Mouse (Mus musculus) heart, embryonic 15.5 days (tissue): Measurements from ENCODE around the gene Gcnt4. TPM values are rescaled to one million over a fixed set of nuclear protein-coding genes. Genes with fewer than 3 reads are reported as not detected.

ENCODE experiments used
- ATAC-seq: fragments of 200-750 bp; cut with Nextera tagmentation; replicated peaks from 2 replicates; pipeline ENCODE4 v1.8.0; 2017; ENCODE audit warnings: low read depth, moderate TSS enrichment; ENCODE audit not compliant: insufficient number of reproducible peaks, insufficient read depth, low FRiP score
- H3K27ac ChIP-seq: fragments of 300-500 bp; sonication (generic); 2 replicates; pipeline ENCODE4 v1.5.1; 2015; ENCODE audit warnings: mild to moderate bottlenecking, inconsistent platforms
- H3K27me3 ChIP-seq: fragments of 300-500 bp; sonication (generic); 2 replicates; pipeline ENCODE4 v1.6.1; 2015; ENCODE audit warnings: inconsistent platforms
- H3K36me3 ChIP-seq: fragments of 300-500 bp; sonication (generic); 2 replicates; pipeline ENCODE4 v1.6.1; 2015; ENCODE audit warnings: mild to moderate bottlenecking, inconsistent platforms
- H3K4me1 ChIP-seq: fragments of 300-500 bp; sonication (generic); replicated peaks from 2 replicates; pipeline ENCODE4 v1.6.1; 2015; ENCODE audit warnings: inconsistent platforms
- H3K4me2 ChIP-seq: fragments of 300-500 bp; sonication (generic); 2 replicates; pipeline ENCODE4 v1.6.1; 2015; ENCODE audit warnings: inconsistent platforms, mild to moderate bottlenecking, moderate library complexity
- H3K4me3 ChIP-seq: fragments of 300-500 bp; sonication (generic); 2 replicates; pipeline ENCODE4 v1.5.1; 2015; ENCODE audit warnings: mild to moderate bottlenecking, inconsistent platforms
- H3K9ac ChIP-seq: fragments of 300-500 bp; sonication (generic); 2 replicates; pipeline ENCODE4 v1.6.1; 2015; ENCODE audit warnings: mild to moderate bottlenecking, inconsistent platforms
- H3K9me3 ChIP-seq: fragments of 300-500 bp; sonication (generic); replicated peaks from 2 replicates; pipeline ENCODE4 v1.6.1; 2016; ENCODE audit warnings: inconsistent platforms
- WGBS: fragments of 180-500 bp; shearing (Covaris S2); methylation state at CpG from one replicate; pipeline ENCODE4 v1.1.7; 2015; ENCODE audit warnings: mixed read lengths; 5-methylcytosine and 5-hydroxymethylcytosine counted together
- polyA plus RNA-seq: library from polyadenylated mRNA; unstranded; fragments of >200 nt; fragmentation: Nextera tagmentation; extraction: Ambion mirVana; gene quantifications from 2 replicates; pipeline ENCODE4 v1.2.1, GENCODE M21; 2015

Gene Gcnt4
- polyA plus RNA-seq, 1 experiment from 2014 or later: 0.23 TPM

DNA sequence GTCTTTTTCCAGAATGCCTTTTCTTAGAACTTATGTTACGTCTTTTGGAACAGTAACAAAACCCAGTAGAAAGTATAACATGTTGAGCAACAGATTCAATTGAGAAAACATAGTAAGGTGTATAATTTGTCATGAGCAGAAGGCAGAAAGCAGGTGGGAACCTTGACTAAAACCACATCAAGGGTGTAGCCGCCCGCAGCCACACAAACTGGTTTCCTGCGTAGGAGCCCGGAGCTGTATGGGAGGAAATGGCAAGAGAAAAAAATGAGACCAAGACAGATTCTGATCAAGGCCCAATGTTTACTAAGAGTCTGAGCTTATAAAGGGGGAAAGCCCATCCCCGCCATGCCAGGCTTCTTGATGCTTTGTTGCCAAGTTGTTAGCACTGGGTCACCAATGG is 32.0 kb downstream of the Gcnt4 start:
- H3K27me3 ChIP-seq: no peaks in the 10 kb centered on the region

DNA sequence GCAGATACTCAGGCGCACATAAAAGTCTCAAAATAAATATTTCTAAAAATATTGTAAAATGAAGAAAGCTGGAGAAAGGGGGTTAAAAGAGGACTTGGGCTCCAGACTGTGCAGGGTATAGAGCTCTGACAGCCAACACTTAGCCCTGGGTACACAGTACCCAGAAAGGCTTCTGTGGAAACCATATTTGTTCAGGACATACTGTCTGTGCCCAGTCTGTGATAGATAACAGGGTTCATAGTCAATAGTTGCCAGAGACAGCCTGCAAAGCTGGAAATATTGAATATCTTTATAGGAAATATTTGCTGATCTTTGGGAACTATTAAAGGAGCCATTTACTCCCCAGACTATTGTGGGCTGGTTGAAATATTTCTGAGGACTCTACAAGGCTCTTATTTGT is 35.5 kb downstream of the Gcnt4 start:
- Histone ChIP-seq H3K4me3 (no peak overlapping the region), H3K9ac (no peak overlapping the region), H3K36me3 (no peaks in the 10 kb centered on the region), H3K4me2 (no peak overlapping the region), H3K27me3 (no peaks in the 10 kb centered on the region), H3K27ac (no peak overlapping the region), H3K4me1 (no peaks in the 10 kb centered on the region), H3K9me3 (no peaks in the 10 kb centered on the region)
- ATAC-seq: no peak
- 82% methylated on average over 1 of the region's 1 CpGs for WGBS

More for the DNA sequence above, 32.0 kb downstream of the Gcnt4 start:
- WGBS: 81% methylated on average over 6 of the region's 6 CpGs
- Histone ChIP-seq H3K9ac (no peak overlapping the region), H3K4me3 (no peak overlapping the region), H3K4me2 (no peak overlapping the region), H3K4me1 (no peaks in the 10 kb centered on the region), H3K27ac (no peak overlapping the region), H3K36me3 (no peaks in the 10 kb centered on the region), H3K9me3 (no peaks in the 10 kb centered on the region)
- no peak for ATAC-seq

DNA sequence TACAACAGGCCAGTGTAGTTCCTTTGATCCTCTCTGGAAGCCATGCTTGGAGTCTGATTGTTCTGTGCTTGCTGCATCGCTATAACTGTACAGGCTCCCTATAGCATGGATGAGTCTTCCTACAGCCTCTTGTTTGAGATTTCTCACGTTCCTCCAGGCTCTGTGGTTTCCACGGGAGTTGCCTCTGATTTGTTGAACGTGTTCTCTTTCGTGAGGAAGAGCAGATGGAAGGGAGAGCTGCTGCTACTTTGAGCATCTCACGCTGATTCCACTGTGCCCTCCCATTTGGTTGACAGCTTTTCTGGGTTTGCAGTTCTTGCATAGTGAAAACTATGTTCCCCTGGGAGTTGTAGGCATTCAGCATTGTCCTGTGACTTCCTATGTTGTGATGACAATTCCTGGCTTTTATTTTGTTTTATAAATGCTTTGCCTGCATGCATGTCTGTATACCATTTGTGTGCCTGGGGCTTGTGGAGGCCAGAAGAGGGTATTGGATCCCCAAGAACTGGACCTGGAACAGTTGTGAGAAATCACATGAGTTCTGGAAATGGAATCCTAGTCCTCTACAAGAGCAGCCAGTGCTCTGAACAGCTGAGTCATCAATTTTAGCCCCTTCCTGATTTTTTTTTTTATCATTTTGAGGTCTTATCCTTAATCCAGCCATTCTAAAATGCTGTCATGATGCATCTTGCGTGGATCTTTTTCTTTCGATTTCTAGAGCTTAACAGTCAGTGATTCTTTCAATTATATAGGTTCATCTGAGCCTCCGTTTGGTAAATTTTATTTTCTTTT is 37.1 kb downstream of the Gcnt4 start:
- WGBS: 76% methylated on average over 9 of the region's 9 CpGs
- H3K4me2 ChIP-seq: no peak overlapping the region
- H3K4me3 ChIP-seq: no peak overlapping the region
- ATAC-seq: no peak
- H3K4me1 ChIP-seq: no peaks in the 10 kb centered on the region
- no peaks in the 10 kb centered on the region for H3K27me3 ChIP-seq
- no peak overlapping the region for H3K9ac ChIP-seq
- H3K36me3 ChIP-seq: no peaks in the 10 kb centered on the region
- no peak overlapping the region for H3K27ac ChIP-seq
- H3K9me3 ChIP-seq: no peaks in the 10 kb centered on the region

DNA sequence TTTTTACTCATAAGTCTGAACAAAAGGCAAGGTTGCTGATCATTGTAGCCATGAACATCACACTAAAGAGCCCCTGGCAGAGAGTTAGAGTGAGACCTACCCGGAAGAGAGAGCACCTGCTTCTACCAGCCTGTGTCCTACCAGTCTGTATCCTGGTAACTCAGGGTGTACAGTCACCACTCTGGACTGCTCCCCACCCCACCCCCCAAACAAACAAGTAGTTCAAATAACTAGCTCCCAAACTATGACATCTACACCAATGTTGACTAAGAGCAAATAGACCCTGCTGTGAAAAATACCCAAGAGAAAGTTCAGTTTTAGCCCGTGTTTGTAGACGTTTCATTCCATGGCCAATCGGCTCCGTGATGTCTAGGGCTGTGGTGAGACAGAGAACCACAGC is 38.3 kb downstream of the Gcnt4 start:
- H3K27ac ChIP-seq: no peak overlapping the region
- no peak overlapping the region for H3K9ac ChIP-seq
- no peaks in the 10 kb centered on the region for H3K9me3 ChIP-seq
- H3K27me3 ChIP-seq: no peaks in the 10 kb centered on the region
- WGBS: 82% methylated on average over 5 of the region's 5 CpGs
- H3K4me2 ChIP-seq: no peak overlapping the region
- no peak for ATAC-seq
- H3K36me3 ChIP-seq: no peaks in the 10 kb centered on the region
- H3K4me3 ChIP-seq: no peak overlapping the region
- H3K4me1 ChIP-seq: no peaks in the 10 kb centered on the region

DNA sequence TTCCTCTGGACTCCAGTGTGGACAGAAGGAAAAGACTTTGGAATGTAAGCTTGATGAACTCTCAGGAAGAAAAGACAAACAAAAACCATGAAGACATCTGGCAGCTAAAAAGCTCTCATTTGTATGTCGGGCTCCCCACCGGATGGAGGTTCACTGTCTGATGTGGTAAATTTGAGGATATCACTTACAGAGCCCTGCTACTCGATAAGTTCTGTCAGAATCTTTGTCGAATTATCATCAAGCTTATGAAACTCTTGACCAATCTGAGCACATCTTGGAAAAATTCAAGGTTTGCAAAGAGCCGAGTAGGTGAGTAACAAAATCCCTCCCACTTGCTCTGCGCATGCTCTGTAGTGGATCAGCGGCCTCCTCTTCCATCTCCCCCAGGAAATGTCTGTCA is 40.5 kb downstream of the Gcnt4 start:
- no peak overlapping the region for H3K4me3 ChIP-seq
- H3K27ac ChIP-seq: no peak overlapping the region
- H3K4me1 ChIP-seq: no peaks in the 10 kb centered on the region
- H3K27me3 ChIP-seq: no peaks in the 10 kb centered on the region
- 77% methylated on average over 7 of the region's 7 CpGs for WGBS
- no peaks in the 10 kb centered on the region for H3K9me3 ChIP-seq
- H3K4me2 ChIP-seq: no peak overlapping the region
- no peak overlapping the region for H3K9ac ChIP-seq
- H3K36me3 ChIP-seq: no peaks in the 10 kb centered on the region
- ATAC-seq: no peak

DNA sequence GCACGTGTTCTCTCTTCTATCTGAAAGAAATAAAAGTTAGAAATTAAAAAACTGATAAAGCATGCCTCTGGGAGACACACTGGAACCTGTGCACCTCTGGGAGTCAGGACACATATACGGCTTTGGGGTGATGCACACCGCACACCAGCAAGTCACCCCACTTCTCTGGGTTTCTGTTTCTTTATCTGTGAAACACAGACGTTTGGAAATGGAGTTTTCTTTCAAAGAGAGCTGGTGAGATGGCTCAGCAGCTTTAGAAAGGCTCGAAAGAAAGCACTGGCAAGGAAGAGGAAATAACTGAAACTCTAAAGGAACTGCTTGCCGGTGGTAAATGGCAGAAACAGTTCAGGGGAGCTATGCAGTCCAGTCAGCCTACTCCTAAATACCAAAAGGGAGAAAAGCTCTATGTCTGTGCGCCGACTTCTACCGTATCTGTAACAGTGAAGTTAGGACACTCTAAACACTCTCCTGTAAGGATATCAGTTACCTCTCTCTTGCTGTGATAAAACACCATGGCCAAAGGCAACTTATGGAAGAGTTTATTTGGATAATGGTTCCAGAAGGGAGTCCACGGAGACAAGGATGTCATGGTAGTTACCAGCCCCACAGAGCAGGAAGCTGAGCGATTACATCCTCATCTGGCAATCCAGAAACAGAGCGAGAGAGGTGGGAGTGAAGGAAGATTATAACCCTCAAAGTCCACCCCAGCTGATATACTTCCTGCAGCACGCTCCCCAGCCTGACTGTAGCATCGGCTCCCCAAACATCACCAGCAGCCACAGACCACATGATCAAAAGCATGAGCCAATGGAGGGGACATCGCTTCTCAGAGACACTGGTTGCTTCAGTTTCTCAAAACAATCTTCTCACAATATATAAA is 42.0 kb downstream of the Gcnt4 start:
- H3K4me1 ChIP-seq: peaks cover 1% of the 10 kb centered on the region
- ATAC-seq: no peak
- no peaks in the 10 kb centered on the region for H3K36me3 ChIP-seq
- no peak overlapping the region for H3K9ac ChIP-seq
- H3K9me3 ChIP-seq: no peaks in the 10 kb centered on the region
- WGBS: 70% methylated on average over 15 of the region's 15 CpGs
- no peak overlapping the region for H3K4me2 ChIP-seq
- H3K4me3 ChIP-seq: no peak overlapping the region
- H3K27me3 ChIP-seq: no peaks in the 10 kb centered on the region
- H3K27ac ChIP-seq: no peak overlapping the region

DNA sequence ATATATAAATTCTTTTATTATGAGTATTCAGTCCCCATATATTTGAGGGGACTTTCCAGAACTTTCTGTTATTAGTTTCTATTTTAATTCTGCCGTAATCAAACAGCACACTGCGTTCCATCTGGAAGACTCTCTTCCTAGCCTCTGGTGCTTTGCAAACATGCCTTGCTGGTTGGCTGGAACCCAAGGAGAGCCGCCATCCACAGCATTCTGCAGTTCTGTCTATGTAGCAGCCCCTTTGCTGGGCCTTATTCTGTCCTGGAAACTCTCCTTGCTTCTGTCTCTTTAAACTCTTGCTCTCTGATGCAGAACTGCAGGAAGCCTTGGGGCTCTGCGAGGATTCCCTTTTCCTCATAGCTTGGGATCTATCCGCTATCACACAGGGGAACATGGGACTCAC is 42.6 kb downstream of the Gcnt4 start:
- Histone ChIP-seq H3K4me2 (no peak overlapping the region), H3K4me3 (no peak overlapping the region), H3K27me3 (no peaks in the 10 kb centered on the region), H3K36me3 (no peaks in the 10 kb centered on the region), H3K27ac (no peak overlapping the region), H3K9me3 (no peaks in the 10 kb centered on the region), H3K4me1 (peaks cover 8% of the 10 kb centered on the region), H3K9ac (no peak overlapping the region)
- WGBS: 83% methylated on average over 5 of the region's 5 CpGs
- no peak for ATAC-seq

DNA sequence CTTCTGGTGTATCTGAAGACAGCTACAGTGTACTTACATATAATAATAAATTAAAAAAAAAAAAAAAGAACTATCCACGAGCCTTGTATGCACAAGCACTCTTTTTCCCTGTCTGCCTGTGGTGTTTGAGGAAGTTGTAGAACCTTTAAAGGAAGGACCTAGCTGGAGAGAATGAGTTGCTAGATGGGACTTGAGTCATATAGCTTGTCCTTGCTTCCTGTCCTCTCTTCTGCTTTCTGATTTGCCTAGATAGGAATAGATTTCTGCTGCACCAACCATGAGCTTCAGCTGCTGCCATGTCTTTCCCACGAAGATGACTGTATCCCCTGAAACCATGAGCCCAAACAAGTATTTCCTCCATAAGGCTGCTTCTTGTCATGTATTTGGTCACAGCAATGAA is 43.3 kb downstream of the Gcnt4 start:
- peaks cover 11% of the 10 kb centered on the region for H3K4me1 ChIP-seq
- H3K27me3 ChIP-seq: no peaks in the 10 kb centered on the region
- no peak for ATAC-seq
- no peak overlapping the region for H3K4me2 ChIP-seq
- H3K4me3 ChIP-seq: no peak overlapping the region
- no peak overlapping the region for H3K9ac ChIP-seq
- no peaks in the 10 kb centered on the region for H3K36me3 ChIP-seq
- no peaks in the 10 kb centered on the region for H3K9me3 ChIP-seq
- 82% methylated on average over 2 of the region's 2 CpGs for WGBS
- no peak overlapping the region for H3K27ac ChIP-seq

DNA sequence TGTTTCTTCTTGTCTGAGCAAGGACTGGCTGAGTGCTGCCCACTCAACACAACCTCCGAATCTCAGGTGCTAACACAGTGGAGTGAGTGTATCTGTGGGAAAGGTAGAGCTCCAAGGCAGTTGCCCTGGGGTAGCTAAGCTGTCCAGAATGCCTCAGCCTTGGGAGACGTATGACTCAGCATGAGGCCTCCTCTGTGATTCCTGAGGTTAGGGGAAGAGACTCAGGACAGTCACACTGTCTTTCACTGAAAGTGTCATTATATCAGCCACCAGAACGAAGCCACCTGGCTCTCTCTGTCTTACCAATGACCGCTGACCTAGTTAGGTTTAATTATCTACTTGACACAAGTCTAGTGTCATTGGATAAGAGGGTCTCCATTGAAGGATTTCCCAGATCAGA is 46.6 kb downstream of the Gcnt4 start:
- H3K36me3 ChIP-seq: no peaks in the 10 kb centered on the region
- H3K4me3 ChIP-seq: no peak overlapping the region
- no peaks in the 10 kb centered on the region for H3K9me3 ChIP-seq
- peaks cover 11% of the 10 kb centered on the region for H3K4me1 ChIP-seq
- no peak overlapping the region for H3K27ac ChIP-seq
- ATAC-seq: no peak
- WGBS: 85% methylated on average over 4 of the region's 4 CpGs
- no peak overlapping the region for H3K9ac ChIP-seq
- H3K27me3 ChIP-seq: no peaks in the 10 kb centered on the region
- H3K4me2 ChIP-seq: no peak overlapping the region

DNA sequence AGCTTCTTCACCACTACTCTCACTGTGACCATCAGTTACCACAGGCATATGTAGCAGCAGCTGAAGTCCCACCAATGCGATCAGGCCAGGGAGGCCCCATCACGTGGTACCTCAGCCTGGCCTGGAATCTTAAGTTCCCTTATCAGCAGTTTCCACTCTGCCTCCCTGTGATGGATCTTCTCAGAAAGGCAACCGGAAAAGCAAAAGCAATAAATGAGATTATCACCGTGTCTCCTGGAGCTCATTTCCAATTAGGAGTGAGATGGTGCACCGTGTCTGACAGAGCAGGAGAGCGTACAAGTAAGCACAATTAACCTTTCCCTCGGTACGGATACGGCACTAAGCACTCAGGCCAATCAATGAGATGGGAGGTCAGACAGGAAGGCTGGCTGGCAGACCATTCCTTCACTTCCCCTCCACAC is 47.4 kb downstream of the Gcnt4 start:
- H3K4me2 ChIP-seq: peak overlapping the region; percentile 33
- H3K27ac ChIP-seq: no peak overlapping the region
- ATAC-seq: no peak; the same call in 1 of the 2 replicates

DNA sequence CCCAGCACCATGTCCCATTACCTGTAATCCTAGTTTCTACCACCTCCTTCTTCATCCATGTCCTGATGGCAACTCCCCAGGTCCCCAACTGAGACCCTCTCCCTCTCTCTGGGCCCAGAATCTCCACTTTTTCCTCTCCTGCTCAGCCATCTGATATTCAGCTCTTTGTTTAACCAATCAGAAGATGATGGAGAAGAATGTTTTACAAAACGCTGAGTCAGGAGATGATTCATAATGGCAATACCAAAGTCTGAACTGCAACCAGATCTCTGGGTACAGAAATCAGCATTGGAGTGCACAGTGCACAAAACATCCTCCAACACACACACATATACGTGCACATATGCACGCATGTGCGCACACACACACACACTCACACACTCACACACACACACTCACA is 48.8 kb downstream of the Gcnt4 start:
- Histone ChIP-seq H3K27ac (no peak overlapping the region), H3K4me1 (peaks cover 11% of the 10 kb centered on the region), H3K9ac (no peak overlapping the region), H3K36me3 (no peaks in the 10 kb centered on the region), H3K4me2 (no peak overlapping the region), H3K4me3 (no peak overlapping the region), H3K27me3 (no peaks in the 10 kb centered on the region), H3K9me3 (no peaks in the 10 kb centered on the region)
- no peak for ATAC-seq
- WGBS: 93% methylated on average over 4 of the region's 4 CpGs

More for the DNA sequence above, 47.4 kb downstream of the Gcnt4 start:
- Histone ChIP-seq H3K9ac (no peak overlapping the region), H3K4me1 (peaks cover 11% of the 10 kb centered on the region), H3K9me3 (no peaks in the 10 kb centered on the region), H3K4me3 (no peak overlapping the region), H3K27me3 (no peaks in the 10 kb centered on the region), H3K36me3 (no peaks in the 10 kb centered on the region)
- 17% methylated on average over 9 of the region's 9 CpGs for WGBS
